Mouse (Mus musculus) heart, adult 2 months (tissue): ENCODE measurements at regions not wholly inside any gene's neighbourhood (a gene's known extent, or its start where the extent isn't known, plus 50 kb on each side); places are given as distances from the start of the nearest gene placed in this dataset.

Source experiments
- CTCF ChIP-seq: fragments of 200-600 bp; IDR thresholded peaks from 2 replicates; pipeline ENCODE4 v1.8.1; 2022; ENCODE audit warnings: antibody characterized with exemption, mild to moderate bottlenecking, moderate library complexity
- EP300 ChIP-seq: fragments of 200-500 bp; IDR thresholded peaks from 2 replicates; pipeline ENCODE4 v1.6.1; 2011; ENCODE audit warnings: low read depth, low read length, control low read depth; ENCODE audit not compliant: insufficient read depth

DNA sequence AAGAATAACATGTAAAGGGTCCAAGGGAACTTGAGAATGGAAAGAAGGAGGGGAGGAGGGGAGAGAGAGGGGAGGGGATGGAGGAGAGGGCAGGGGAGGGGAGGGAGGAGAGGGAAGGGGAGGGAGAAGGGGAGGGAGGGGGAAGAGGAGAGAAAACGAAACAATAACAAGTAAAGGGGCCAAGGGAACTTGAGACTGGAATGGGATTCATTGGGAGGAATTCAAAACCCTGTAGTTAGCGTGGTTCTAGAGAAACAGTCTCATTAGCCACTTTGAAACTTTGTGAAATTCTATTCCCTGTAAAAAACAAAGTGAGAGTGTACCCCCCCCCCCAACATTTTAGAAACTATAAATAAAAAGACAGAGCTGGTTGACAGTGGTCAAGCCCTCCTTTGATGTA lies 342.6 kb upstream of the Clint1 start:
- TF ChIP-seq CTCF = no peak
- no peak for TF ChIP-seq EP300
